In genomic region chr3:35465956-35466355, GRCm38 (mm10) we compare ENCODE assay signal across 24 mouse cellular contexts.
DNase-seq lines count a peak whose midpoint lies in the region; ATAC-seq and TF ChIP-seq lines count a peak whose summit lies in the region.
"Had no signal": no experiment of that assay in that cellular context is flagged by ENCODE, and none has a peak within 500 bp of the region (broad histone marks: within the 10 kb centered on the region; RNA-seq: fewer than 3 reads in every experiment).

No protein-coding gene starts in this region.

- H3K27ac ChIP-seq in forebrain, embryonic 13.5 days = no peak overlapping the region
- no peak overlapping the region for H3K27ac ChIP-seq in forebrain, postnatal 0 days (ENCODE audit: low read depth, low read length)
- H3K27ac ChIP-seq in forebrain, embryonic 15.5 days (replicated peaks) = no peak overlapping the region
- H3K27ac ChIP-seq in forebrain, embryonic 10.5 days = no peak overlapping the region
- H3K27ac ChIP-seq: embryonic facial prominence, embryonic 13.5 days; embryonic facial prominence, embryonic 15.5 days had no signal

- no peaks in the 10 kb centered on the region for H3K27me3 ChIP-seq in forebrain, embryonic 13.5 days
- no peaks in the 10 kb centered on the region for H3K27me3 ChIP-seq in forebrain, postnatal 0 days (ENCODE audit: insufficient read depth, low read length)
- no peaks in the 10 kb centered on the region for H3K27me3 ChIP-seq in forebrain, embryonic 15.5 days
- no peaks in the 10 kb centered on the region for H3K27me3 ChIP-seq in forebrain, embryonic 10.5 days (ENCODE audit: poor library complexity, severe bottlenecking)
- H3K27me3 ChIP-seq: CH12.LX; embryonic facial prominence, embryonic 15.5 days had no signal

- no peak for ATAC-seq in forebrain, embryonic 13.5 days
- no peak for ATAC-seq in forebrain, postnatal 0 days
- 0 out of 2 replicates have a peak, but pooled peaks have one; percentile 38 for ATAC-seq in forebrain, embryonic 15.5 days (replicated peaks)
- ATAC-seq: activated CD4-positive, CD25-positive, alpha-beta regulatory T cell, adult 4 months; CD4-positive, CD25-positive, alpha-beta regulatory T cell, adult 4 months; Patski had no signal

- H3K4me2 ChIP-seq in forebrain, embryonic 13.5 days = 0 out of 2 replicates have a peak overlapping the region, but pooled peaks have one; percentile 0
- no peak overlapping the region for H3K4me2 ChIP-seq in forebrain, postnatal 0 days (ENCODE audit: low read depth)
- H3K4me2 ChIP-seq in forebrain, embryonic 15.5 days (replicated peaks) = no peak overlapping the region
- H3K4me2 ChIP-seq: embryonic facial prominence, embryonic 13.5 days; embryonic facial prominence, embryonic 15.5 days had no signal

- H3K36me3 ChIP-seq in forebrain, embryonic 13.5 days (ENCODE audit: poor library complexity, severe bottlenecking) = no peaks in the 10 kb centered on the region
- H3K36me3 ChIP-seq in forebrain, postnatal 0 days (ENCODE audit: insufficient read depth) = no peaks in the 10 kb centered on the region
- H3K36me3 ChIP-seq in forebrain, embryonic 15.5 days = no peaks in the 10 kb centered on the region
- H3K36me3 ChIP-seq in forebrain, embryonic 10.5 days (replicated peaks) = no peaks in the 10 kb centered on the region
- H3K36me3 ChIP-seq: embryonic facial prominence, embryonic 13.5 days; embryonic facial prominence, embryonic 15.5 days; G1E had no signal

- no peak for TF ChIP-seq CTCF in forebrain, postnatal 0 days (IDR thresholded peaks at IDR 0.05; ENCODE audit: low read depth)
- no peak for TF ChIP-seq CTCF in brain, embryonic 14.5 days (IDR thresholded peaks at IDR 0.05; ENCODE audit: borderline replicate concordance, extremely low read depth, insufficient read depth, insufficient read length)

- H3K9ac ChIP-seq in forebrain, embryonic 13.5 days = no peak overlapping the region
- no peak overlapping the region for H3K9ac ChIP-seq in forebrain, postnatal 0 days
- no peak overlapping the region for H3K9ac ChIP-seq in forebrain, embryonic 15.5 days (replicated peaks)
- H3K9ac ChIP-seq: embryonic facial prominence, embryonic 13.5 days; embryonic facial prominence, embryonic 15.5 days had no signal

- H3K4me1 ChIP-seq in forebrain, embryonic 13.5 days = peaks cover 33% of the 10 kb centered on the region
- no peaks in the 10 kb centered on the region for H3K4me1 ChIP-seq in forebrain, postnatal 0 days (ENCODE audit: insufficient read depth)
- H3K4me1 ChIP-seq in forebrain, embryonic 15.5 days = peaks cover 23% of the 10 kb centered on the region
- peaks cover 29% of the 10 kb centered on the region for H3K4me1 ChIP-seq in forebrain, embryonic 10.5 days
- H3K4me1 ChIP-seq: embryonic facial prominence, embryonic 15.5 days had no signal

- H3K4me3 ChIP-seq in forebrain, embryonic 13.5 days = no peak overlapping the region
- H3K4me3 ChIP-seq in forebrain, postnatal 0 days (ENCODE audit: low read depth, low read length) = no peak overlapping the region
- H3K4me3 ChIP-seq in forebrain, embryonic 15.5 days = no peak overlapping the region
- no peak overlapping the region for H3K4me3 ChIP-seq in forebrain, embryonic 10.5 days
- H3K4me3 ChIP-seq: embryonic facial prominence, embryonic 13.5 days; embryonic facial prominence, embryonic 15.5 days; erythroblast, embryonic 14.5 days had no signal

- TF ChIP-seq POLR2A in brain, embryonic 14.5 days (IDR thresholded peaks at IDR 0.05; ENCODE audit: borderline replicate concordance, extremely low read depth, insufficient read depth, insufficient read length, poor library complexity, severe bottlenecking) = no peak

- 32% methylated on average over 3 of the region's 3 CpGs for WGBS in forebrain, embryonic 13.5 days
- WGBS in forebrain, postnatal 0 days = 35% methylated on average over 3 of the region's 3 CpGs
- WGBS in forebrain, embryonic 15.5 days = 23% methylated on average over 3 of the region's 3 CpGs
- 88% methylated on average over 3 of the region's 3 CpGs for WGBS in forebrain, embryonic 10.5 days

- no peaks in the 10 kb centered on the region for H3K9me3 ChIP-seq in forebrain, embryonic 13.5 days (replicated peaks)
- H3K9me3 ChIP-seq in forebrain, postnatal 0 days (ENCODE audit: low read length) = no peaks in the 10 kb centered on the region
- no peaks in the 10 kb centered on the region for H3K9me3 ChIP-seq in forebrain, embryonic 15.5 days
- H3K9me3 ChIP-seq in forebrain, embryonic 10.5 days = no peaks in the 10 kb centered on the region
- H3K9me3 ChIP-seq: embryonic facial prominence, embryonic 13.5 days; embryonic facial prominence, embryonic 15.5 days; G1E had no signal

- DNase-seq in forebrain, postnatal 0 days = no peak
- no peak for DNase-seq in forebrain, embryonic 10.5 days (ENCODE audit: extremely low spot score, low spot score)
- DNase-seq in brain, embryonic 14.5 days (ENCODE audit: low read depth) = peak; percentile 70
- DNase-seq: adrenal gland, adult 8-10 months; adrenal gland, postnatal 14 days; adrenal gland, postnatal 36 days; B cell, adult 2 months; cerebellum, adult 11 months; cerebellum, adult 18-20 months; cerebellum, adult 8-10 months; cerebellum, adult 9-11 months; cerebellum, postnatal 14 days; cerebellum, postnatal 36 days; embryo, embryonic 11 days had no signal
